Mouse (Mus musculus): Measurements from ENCODE around the gene Zfp142. TPM values are rescaled to one million over a fixed set of nuclear protein-coding genes. Genes with fewer than 3 reads are reported as not detected.
A peak's percentile ranks its signal among the peaks of the same experiment; 100 is the strongest.

The Zfp142 gene
- total RNA-seq (2017) = 6.4 to 18.3 TPM (median 16.4 TPM) in 3 replicates

GRCm38 (mm10) chr1:74587773-74588445, at the start of gene Zfp142, which contains the start of gene Bcs1l:
Zfp142 (minus strand) TSS chr1:74588246.
Bcs1l (plus strand) TSS chr1:74588289.
- peak; percentile 98 for ATAC-seq (replicated peaks; ENCODE audit: insufficient number of reproducible peaks, low FRiP score, low TSS enrichment, poor library complexity, severe bottlenecking)

DNA sequence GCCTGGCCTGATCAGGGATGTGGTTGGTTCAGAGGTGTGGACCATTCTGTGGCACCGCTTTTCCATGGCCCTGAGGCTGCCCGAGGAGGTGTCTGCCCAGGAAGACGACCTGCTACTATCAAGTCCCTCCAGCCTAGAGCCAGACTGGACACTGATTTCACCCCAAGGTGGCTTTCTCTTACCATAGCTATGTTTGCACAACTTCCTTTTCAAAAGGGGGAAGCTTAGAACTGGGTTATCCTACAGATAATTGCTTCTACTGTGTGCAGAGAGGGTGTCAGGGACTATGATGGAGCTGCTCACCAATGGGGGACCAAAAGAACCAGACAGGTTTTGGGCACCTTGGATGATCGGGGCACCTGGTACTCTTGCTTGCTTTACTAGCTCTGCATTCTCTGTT, 44.7 kb upstream of the Zfp142 start:
- no peak for ATAC-seq (replicated peaks; ENCODE audit: insufficient number of reproducible peaks, low FRiP score, low TSS enrichment, poor library complexity, severe bottlenecking)

- no peak for ATAC-seq (replicated peaks; ENCODE audit: insufficient number of reproducible peaks, low FRiP score, low TSS enrichment, poor library complexity, severe bottlenecking)
These were observed 40.0 kb upstream of the Zfp142 start for GRCm38 (mm10) chr1:74628001-74628400.

- ATAC-seq (replicated peaks; ENCODE audit: insufficient number of reproducible peaks, low FRiP score, low TSS enrichment, poor library complexity, severe bottlenecking) = no peak
These were observed 38.0 kb upstream of the Zfp142 start for GRCm38 (mm10) chr1:74626076-74626475.

DNA sequence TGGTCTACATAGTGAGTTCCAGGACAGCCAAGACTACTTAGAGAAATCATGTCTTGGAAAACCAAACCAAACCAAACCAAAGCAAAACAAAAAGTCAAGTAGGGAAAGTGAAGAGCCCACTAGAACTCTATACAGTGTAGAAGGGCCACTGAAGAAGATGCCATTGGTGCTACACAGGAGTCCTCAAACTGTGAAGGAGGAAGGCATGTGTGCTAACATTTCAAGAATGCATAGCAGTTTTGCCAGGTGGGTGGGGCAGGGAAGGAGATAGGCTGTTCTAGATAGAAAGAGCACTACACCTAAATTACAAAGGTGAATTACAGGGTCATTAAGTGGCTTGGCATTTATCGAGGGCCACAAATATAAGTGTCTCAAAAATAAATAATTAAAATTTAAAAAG, 36.1 kb upstream of the Zfp142 start:
- no peak for ATAC-seq (replicated peaks; ENCODE audit: insufficient number of reproducible peaks, low FRiP score, low TSS enrichment, poor library complexity, severe bottlenecking)

- ATAC-seq (replicated peaks; ENCODE audit: insufficient number of reproducible peaks, low FRiP score, low TSS enrichment, poor library complexity, severe bottlenecking) = peak; percentile 93
These were observed 13.4 kb upstream of the Zfp142 start, which contains the start of the genes Rnf25 and Stk36 for GRCm38 (mm10) chr1:74601267-74601962. Rnf25 (minus strand) TSS chr1:74601397. Stk36 (plus strand) TSS chr1:74601445.

DNA sequence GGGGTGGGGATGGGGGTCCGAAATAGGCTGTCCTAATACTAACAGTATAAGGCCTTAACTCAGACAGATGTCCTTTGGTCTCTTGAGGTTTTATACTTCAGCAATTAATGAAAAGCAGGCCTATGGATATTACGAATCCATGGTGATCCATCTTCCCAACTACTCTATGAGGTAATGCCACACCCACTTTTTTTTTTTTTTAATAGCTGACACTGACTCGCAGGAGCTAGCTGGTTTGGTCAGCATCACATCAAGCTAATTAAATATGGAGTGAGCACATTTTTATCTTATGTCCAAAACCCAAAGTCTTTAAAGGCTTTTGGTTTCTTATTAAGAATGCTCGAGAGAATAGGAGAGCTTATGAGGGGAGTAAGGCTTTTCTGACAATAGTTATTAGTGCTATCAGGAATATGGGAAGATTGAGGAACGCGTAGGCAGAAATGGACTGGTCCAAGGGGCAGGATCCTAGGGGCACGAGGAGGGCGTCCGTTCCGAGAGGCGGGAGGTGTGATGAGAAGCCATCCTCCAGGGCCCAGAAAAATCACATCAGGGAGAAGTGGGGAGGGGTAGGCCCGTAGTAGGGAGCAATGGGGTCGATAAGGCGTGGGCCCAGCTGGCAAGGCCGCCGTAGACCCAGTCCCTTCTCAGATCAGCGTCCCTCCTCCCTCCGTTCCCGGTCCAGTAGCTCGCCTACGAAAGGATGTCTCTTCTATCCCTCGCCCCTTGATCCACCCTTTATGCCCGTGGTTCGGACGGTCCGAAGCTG, 12.6 kb upstream of the Zfp142 start:
- ATAC-seq (replicated peaks; ENCODE audit: insufficient number of reproducible peaks, low FRiP score, low TSS enrichment, poor library complexity, severe bottlenecking) = no peak

DNA sequence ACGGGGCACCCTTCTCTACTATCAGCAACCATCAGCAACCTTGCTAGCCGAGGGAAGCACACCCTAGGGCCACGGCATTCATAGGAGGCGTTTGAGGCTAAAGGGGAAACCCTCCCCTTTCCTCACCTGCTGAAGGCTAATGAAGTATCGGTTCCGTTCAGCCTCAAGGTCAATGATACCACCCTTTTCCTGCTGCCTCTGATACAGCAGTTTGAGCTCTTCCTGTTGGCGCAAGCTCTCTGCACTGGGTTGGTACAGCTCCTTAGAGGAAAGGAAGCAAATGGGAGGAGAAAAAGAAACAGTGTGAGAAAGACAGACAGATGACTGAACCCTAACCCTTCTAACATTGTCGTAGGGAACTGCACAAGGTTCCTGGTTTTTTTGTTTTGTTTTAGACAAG, 6.4 kb upstream of the Zfp142 start:
- ATAC-seq (replicated peaks; ENCODE audit: insufficient number of reproducible peaks, low FRiP score, low TSS enrichment, poor library complexity, severe bottlenecking) = no peak; the same call in 1 of the 2 replicates

DNA sequence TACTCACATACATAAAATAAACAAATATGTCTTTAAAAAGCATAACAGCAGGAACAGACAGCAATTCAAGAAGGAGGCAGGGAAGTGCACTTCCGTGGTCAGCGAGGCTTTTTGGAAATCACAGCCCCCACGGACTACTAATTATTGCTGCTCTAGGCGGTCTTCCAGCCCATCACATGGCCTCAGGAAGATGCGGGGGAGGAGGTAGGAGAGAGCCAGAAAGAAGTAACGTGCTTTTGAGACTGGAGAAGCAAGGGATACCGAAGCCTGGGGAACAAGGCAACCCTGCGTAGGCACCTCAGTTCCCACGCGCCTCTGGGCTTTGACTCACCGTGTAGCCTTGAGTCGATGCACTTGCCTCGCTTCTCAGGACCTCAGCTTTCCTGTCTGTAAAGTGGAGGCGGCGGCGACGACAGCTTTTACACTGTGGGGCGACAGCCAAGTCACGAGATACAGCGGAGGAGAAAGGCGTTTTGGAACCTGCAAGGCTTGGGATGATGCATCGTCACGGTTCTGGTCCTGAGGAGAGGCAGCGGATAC, 743 bp downstream of the Zfp142 start:
- no peak; the same call in 1 of the 2 replicates for ATAC-seq (replicated peaks; ENCODE audit: insufficient number of reproducible peaks, low FRiP score, low TSS enrichment, poor library complexity, severe bottlenecking)

DNA sequence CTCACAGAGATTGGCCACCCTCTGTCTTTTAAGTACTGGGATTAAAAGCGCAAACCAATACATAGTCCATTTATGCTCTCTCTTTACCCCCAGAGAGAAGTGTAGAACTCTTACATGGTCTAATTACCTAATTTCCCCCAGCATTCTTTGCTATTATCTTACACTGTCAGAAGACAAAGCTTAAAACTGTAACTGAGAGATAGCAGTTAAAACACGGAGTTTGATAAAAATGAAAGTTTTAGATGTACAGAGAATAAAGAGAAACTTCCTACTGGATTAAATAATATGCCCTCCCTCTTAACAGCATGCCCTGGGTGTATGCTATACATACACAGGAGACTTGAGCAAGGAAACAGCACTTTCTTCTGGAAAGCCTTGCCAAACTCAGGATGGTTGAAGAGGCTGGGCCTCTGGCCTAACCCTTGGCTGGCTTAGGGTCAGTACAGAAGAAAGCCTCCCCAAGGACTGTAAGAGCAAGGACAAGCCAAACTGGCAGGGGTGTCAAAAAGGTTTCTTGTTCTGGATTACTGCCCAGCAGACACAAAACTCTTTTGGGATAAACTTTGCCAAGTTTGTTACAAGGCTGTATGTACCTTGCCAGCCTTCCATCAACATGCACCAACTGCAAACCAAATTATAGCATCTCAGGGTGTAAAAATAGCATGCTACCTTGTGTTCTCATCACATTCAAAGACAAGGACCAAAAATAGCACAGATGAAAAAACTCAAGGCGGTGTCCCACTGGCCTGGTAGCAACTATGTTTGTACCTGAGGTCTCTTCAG, 3.2 kb downstream of the Zfp142 start:
- no peak for ATAC-seq (replicated peaks; ENCODE audit: insufficient number of reproducible peaks, low FRiP score, low TSS enrichment, poor library complexity, severe bottlenecking)

DNA sequence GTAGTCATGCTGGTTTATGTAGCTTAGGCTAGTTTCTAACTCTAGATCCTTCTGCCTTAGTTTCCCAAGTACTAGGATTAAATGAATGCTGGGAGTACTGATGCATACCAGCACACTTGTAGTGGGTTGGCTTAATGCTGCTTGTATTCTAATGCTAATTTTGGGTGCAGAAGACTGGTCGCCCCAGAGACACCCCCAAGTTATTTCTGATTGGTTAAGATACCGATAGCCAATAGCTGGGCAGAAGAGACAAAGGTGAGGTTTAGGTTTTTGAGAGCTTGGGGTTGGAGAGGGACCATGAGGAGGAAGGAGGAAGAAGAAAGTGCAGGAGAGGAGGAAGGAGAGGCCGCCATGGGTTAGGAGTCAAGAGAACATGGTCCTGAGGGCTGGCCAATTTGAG, 5.4 kb downstream of the Zfp142 start:
- no peak for ATAC-seq (replicated peaks; ENCODE audit: insufficient number of reproducible peaks, low FRiP score, low TSS enrichment, poor library complexity, severe bottlenecking)

GRCm38 (mm10) chr1:74569739-74570719, 18.0 kb downstream of the Zfp142 start:
- no peak for ATAC-seq (replicated peaks; ENCODE audit: insufficient number of reproducible peaks, low FRiP score, low TSS enrichment, poor library complexity, severe bottlenecking)

- no peak for ATAC-seq (replicated peaks; ENCODE audit: insufficient number of reproducible peaks, low FRiP score, low TSS enrichment, poor library complexity, severe bottlenecking)
These were observed 22.2 kb downstream of the Zfp142 start for GRCm38 (mm10) chr1:74565834-74566233.

GRCm38 (mm10) chr1:74559061-74559460, 29.0 kb downstream of the Zfp142 start:
- ATAC-seq (replicated peaks; ENCODE audit: insufficient number of reproducible peaks, low FRiP score, low TSS enrichment, poor library complexity, severe bottlenecking) = peak; percentile 56

- no peak for ATAC-seq (replicated peaks; ENCODE audit: insufficient number of reproducible peaks, low FRiP score, low TSS enrichment, poor library complexity, severe bottlenecking)
These were observed 43.9 kb downstream of the Zfp142 start, which contains the start of gene Usp37 for GRCm38 (mm10) chr1:74544184-74544583. Usp37 (minus strand) TSS chr1:74544284.

GRCm38 (mm10) chr1:74542451-74542961, 45.5 kb downstream of the Zfp142 start, which contains the start of gene Plcd4:
Plcd4 (plus strand) TSS chr1:74542888.
- no peak for ATAC-seq (replicated peaks; ENCODE audit: insufficient number of reproducible peaks, low FRiP score, low TSS enrichment, poor library complexity, severe bottlenecking)

GRCm38 (mm10) chr1:74538650-74539049, 49.4 kb downstream of the Zfp142 start:
- no peak for ATAC-seq (replicated peaks; ENCODE audit: insufficient number of reproducible peaks, low FRiP score, low TSS enrichment, poor library complexity, severe bottlenecking)
